Mouse (Mus musculus) ZHBTc4 (cell line): ENCODE data around the gene Rhot1.
A peak's percentile ranks its signal among the peaks of the same experiment; 100 is the strongest.

ENCODE experiments used
- DNase-seq: peaks from one replicate; pipeline ENCODE4 v3.0.0-alpha.2; 2011; ENCODE audit warnings: low read depth, low spot score

Rhot1 gene

DNA sequence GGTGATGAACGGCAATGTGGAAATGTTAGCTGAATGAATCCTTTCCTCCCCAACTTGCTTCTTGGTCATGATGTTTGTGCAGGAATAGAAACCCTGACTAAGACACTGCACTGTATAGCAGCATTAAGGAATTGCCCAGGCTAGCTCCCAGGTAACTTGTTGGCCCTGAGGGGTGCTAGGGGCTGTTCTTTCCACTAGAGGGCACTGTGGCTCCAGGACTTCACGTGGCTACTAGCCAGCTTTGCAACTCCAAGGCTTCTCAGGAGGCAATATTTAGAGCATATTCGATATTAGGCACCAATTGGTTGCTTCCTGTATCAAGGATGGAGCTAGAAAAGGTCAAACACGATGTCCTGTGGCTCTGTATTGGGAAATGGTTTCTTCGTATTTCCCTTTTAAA, 78.3 kb downstream of the Rhot1 start:
- peak; percentile 85 for DNase-seq

- DNase-seq, result peak; percentile 70
Observed at GRCm38 (mm10) chr11:80289701-80290445, 81.1 kb downstream of the Rhot1 start.

- DNase-seq, result peak; percentile 86
Observed at GRCm38 (mm10) chr11:80291004-80291403, 82.2 kb downstream of the Rhot1 start.

DNA sequence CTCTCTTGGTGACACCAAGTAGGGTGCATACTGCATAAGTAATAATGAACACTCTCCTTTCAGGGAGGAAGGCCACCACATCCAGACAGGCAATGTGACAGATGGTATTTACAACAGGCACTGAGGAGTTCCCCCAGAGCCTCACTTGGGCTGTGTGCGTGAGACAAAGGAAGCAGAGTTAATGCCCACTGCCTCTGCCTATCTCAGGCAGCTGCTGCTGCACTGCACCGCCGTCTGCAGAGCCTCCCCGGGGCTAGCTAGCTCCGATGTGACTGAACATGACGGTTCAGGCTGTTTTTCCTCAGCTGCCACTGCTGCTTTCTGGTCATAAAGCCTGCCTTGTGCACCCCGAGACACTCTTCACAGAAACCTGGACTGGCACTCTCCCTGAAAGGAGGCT, 83.6 kb downstream of the Rhot1 start:
- DNase-seq, result no peak

GRCm38 (mm10) chr11:80295066-80295465, 86.2 kb downstream of the Rhot1 start:
- peak; percentile 12 for DNase-seq

- peak; percentile 10 for DNase-seq
Observed at GRCm38 (mm10) chr11:80295785-80296184, 87.0 kb downstream of the Rhot1 start.

- no peak for DNase-seq
Observed at GRCm38 (mm10) chr11:80299513-80300235, 90.9 kb downstream of the Rhot1 start.

DNA sequence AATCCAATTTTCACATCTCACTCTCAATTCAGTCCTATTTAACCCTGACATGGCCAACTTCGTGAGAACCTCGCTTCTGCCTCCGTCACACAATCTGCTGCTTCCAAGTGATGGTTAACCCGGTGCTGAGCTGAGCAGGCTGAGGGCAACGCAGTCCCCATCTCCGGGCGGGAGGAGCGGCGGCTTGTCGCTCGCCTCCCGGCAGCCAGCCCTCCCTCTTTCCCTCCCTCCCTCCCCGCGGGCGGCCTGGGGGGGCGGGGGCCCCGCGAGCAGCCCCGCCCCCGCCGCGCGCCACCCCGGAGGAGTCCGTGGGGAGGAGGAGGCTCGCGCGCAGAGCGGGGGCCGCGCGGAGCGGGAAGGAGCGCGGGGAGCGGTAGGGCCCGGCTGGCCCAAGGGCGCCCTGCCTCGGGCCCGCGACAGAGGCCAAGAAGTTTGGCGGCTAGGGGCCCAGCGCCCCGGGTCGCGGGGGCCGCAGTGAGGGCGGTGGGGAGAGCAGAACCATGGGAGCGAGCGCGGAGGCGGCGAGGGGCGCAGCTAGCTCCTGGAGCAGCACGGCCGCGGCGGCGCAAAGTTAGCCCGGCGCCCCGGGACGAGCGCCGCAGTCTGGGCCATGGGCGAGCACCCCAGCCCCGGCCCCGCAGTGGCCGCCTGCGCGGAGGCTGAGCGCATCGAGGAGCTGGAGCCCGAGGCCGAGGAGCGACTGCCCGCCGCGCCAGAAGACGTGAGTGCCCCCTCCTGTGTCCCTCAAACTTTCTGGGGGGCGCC, 91.9 kb downstream of the Rhot1 start, which contains the start of gene Rhbdl3:
Rhbdl3 (plus strand) TSS at position 362 of the 765 bp plus-strand sequence.
- DNase-seq, result peak; percentile 64

DNA sequence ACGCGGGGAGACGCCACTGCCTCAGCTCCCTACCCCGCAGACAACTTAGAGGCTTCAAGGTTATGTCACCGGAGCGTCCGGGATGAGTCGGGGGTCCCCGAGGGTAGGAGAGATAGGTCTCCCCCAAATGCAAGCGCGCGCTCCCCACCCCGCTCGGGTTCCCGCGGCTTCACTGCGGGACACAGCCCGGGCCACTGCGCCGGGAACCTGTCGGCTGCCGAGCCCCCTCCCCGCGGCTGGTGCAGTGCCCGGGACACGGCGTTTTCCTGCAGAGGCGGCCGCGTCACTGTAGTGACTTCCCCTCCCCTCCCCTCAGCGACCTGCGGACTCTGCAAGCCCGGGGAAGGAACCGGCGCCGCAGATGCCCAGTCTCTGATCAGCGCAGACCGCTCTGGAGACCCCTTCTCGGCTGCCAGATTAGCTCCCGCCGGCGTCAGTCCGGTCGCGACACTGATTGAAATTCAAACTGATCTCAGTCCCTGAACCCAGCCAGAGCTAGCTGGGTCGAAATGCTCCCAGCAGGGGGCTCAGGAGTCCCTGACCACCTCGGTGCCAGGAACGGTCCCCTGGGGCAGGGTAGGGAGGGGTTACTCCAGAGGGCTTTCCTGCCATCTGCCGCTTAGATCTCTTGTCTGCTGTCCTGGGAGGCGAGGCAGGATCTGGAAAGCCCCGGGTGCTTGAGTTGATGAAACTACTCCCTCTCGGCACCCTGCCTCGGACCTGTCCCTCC, 92.7 kb downstream of the Rhot1 start:
- peak; percentile 70 for DNase-seq

DNA sequence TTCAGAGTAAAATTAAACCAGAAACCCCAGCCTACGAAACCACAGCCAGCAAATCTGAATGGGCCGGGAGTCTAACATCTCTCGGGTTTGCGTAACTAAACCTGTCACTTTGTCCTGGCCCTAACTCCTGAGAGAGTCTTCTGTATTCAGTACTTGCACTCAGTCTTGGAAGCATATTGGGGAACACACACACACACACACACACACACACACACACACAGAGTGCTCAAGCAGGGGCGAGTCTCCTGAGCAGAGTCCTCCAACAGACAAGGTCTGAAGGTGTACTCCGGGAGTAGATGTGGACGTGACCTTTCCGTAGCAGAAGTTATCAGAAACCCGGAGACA, 93.2 kb downstream of the Rhot1 start:
- DNase-seq, result no peak

DNA sequence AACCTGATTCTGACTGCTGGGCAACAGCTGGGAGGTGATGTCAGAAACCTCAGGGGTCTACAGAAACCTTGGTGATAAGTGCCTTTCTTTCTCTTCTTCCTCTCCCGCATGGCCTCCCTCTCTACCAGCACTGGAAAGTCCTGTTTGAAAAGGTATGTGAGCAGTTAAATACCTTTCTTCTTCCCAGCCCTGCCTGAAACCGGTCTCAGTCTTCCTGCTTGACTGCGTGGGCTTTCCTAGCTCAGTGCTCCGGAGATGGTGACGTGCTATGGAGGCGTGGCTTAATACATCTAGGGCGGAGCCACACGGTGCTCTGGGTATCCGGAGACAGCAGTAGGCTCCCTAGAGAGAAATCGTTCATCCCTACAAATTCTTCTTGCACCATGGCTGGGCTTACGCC, 93.7 kb downstream of the Rhot1 start:
- peak; percentile 92 for DNase-seq

- DNase-seq, result peak; percentile 57
Observed at GRCm38 (mm10) chr11:80303746-80304145, 94.9 kb downstream of the Rhot1 start.

DNA sequence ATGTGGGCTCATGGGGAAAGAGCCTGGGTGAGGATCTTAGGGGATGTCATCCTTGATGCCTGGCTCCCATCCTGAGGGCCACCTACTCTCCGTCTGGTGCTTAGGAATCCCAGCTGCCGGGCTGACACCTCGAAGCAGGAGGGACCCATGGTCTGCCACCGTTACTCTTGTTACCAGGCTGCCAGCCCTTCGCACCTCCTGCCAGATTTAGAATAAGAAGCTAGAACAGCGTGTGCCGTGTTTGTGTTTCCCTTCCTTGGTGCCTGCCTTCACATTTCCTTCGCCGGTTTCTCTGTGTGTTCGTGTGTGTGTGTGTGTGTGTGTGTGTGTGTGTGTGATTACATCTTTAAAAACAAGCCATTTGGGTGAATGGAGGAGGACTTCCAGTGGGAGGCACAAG, 96.0 kb downstream of the Rhot1 start:
- no peak for DNase-seq

GRCm38 (mm10) chr11:80308537-80308936, 99.7 kb downstream of the Rhot1 start:
- no peak for DNase-seq

DNA sequence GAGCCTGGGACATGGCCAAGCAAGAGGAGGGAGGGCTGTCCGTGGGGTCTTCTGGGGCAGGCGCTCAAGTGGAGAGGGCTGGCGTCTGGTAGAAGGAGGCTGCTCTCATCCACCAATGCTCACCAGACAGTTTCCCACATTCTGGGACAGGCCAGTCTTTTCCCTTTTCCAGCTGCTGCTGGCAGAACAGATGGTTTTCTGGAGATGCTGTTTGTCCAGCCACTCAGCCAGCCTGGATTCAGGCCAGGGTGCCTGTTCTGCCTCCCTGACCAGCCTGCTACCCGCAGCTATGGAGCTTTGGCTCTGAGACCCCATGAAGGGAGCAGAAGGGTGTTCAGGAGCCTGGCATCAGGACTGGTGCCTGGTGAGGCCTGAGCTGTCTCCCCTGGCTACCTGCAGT, 102.5 kb downstream of the Rhot1 start:
- DNase-seq, result no peak

DNA sequence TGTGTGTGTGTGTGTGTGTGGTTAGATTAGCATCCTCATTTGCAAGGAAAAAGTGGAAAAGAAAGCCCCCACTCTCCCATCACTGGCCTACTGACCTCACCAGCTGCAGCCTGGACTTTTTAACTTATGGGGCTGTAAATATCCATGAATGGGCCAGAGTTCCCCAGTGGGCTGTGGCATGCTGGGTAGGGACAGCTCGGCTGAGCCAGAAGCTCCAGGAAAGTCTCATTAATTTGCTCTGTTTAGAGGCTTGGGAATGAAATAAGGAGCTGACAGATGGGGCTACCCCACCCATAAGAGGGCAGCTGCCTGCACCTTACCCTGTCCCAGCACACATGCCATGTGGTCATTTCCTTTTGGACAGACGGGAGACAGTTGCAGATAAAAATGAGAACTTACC, 103.2 kb downstream of the Rhot1 start:
- DNase-seq, result no peak

DNA sequence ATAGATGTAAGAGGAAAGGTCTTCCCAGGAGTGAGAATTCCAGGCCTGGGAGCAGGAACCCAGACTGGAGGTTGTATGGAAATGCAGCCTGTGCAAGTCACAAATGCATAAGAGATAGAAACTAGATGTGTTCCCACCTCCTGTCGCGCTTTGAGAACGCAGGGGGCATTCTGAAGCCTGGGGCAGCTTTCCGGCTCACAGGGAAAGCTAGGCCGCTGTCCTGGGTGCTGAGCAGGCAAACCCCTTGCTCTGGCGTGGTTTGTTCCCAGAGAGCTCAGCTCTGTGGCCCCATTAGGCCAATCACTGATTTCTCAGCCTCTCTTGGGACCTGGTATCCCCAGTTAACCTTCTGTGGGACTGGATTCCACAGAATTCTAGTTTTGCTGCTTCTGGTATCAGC, 103.7 kb downstream of the Rhot1 start:
- peak; percentile 57 for DNase-seq

GRCm38 (mm10) chr11:80313462-80313861, 104.6 kb downstream of the Rhot1 start:
- no peak for DNase-seq

GRCm38 (mm10) chr11:80313944-80314343, 105.1 kb downstream of the Rhot1 start:
- DNase-seq, result no peak

- no peak for DNase-seq
Observed at GRCm38 (mm10) chr11:80315743-80316639, 107.2 kb downstream of the Rhot1 start.
